ENCODE assay signal across 16 mouse cellular contexts in the genomic region with DNA sequence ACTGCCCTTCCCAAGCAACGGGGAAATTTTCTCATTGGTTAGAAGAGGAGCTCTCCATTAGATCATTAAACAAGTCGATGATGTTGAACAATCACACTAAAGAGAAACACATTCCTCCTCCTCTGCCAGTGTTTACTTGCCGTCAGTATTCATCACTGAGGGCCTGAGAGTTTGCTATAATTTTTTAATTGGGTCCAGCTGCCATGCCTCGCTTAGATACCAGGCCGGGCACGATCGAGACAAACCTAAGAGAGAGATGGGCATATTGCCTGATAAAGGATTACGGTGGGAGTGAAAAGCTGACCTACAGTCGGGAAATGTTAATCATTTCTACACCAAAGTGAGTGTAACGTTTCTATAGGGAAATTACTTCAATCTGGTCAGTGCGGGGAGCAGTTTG.
DNase-seq lines count a peak whose midpoint lies in the region; ATAC-seq and TF ChIP-seq lines count a peak whose summit lies in the region.
"Had no signal": no experiment of that assay in that cellular context is flagged by ENCODE, and none has a peak within 500 bp of the region (broad histone marks: within the 10 kb centered on the region; RNA-seq: fewer than 3 reads in every experiment).

No protein-coding gene starts in this region.

- peaks cover 3% of the 10 kb centered on the region; the same call in 1 of the 2 replicates for H3K4me1 ChIP-seq in forebrain, embryonic 14.5 days (ENCODE audit: control insufficient read depth, insufficient read depth, low read length)
- 0 out of 2 replicates have a peak, but pooled peaks cover 7% of the 10 kb centered on the region for H3K4me1 ChIP-seq in forebrain, embryonic 15.5 days
- no peaks in the 10 kb centered on the region for H3K4me1 ChIP-seq in kidney, postnatal 0 days (replicated peaks; ENCODE audit: insufficient read depth, low read length)
- H3K4me1 ChIP-seq in kidney, adult 2 months (ENCODE audit: control insufficient read depth, insufficient read depth, low read length), result no peaks in the 10 kb centered on the region
- peaks cover 12% of the 10 kb centered on the region; the same call in 1 of the 2 replicates for H3K4me1 ChIP-seq in embryonic facial prominence, embryonic 14.5 days (ENCODE audit: control insufficient read depth, insufficient read depth, low read length)
- H3K4me1 ChIP-seq in limb, embryonic 15.5 days, result peaks cover 12% of the 10 kb centered on the region

- H3K27me3 ChIP-seq in forebrain, embryonic 14.5 days (replicated peaks; ENCODE audit: control insufficient read depth, insufficient read depth, low read length), result no peaks in the 10 kb centered on the region
- no peaks in the 10 kb centered on the region; the same call in 1 of the 2 replicates for H3K27me3 ChIP-seq in forebrain, embryonic 15.5 days
- no peaks in the 10 kb centered on the region for H3K27me3 ChIP-seq in kidney, postnatal 0 days (ENCODE audit: insufficient read depth, low read length)
- no peaks in the 10 kb centered on the region for H3K27me3 ChIP-seq in kidney, adult 2 months (replicated peaks; ENCODE audit: control insufficient read depth, insufficient read depth, low read length)
- H3K27me3 ChIP-seq in embryonic facial prominence, embryonic 14.5 days (replicated peaks; ENCODE audit: control insufficient read depth, insufficient read depth, low read length), result no peaks in the 10 kb centered on the region
- H3K27me3 ChIP-seq in limb, embryonic 15.5 days, result peaks cover 39% of the 10 kb centered on the region

- no peak overlapping the region for H3K4me2 ChIP-seq in forebrain, embryonic 14.5 days (ENCODE audit: low read length)
- H3K4me2 ChIP-seq in forebrain, embryonic 15.5 days (replicated peaks), result no peak overlapping the region
- peak overlapping the region; percentile 46 for H3K4me2 ChIP-seq in kidney, postnatal 0 days (ENCODE audit: low read length)
- peak overlapping the region; percentile 46 for H3K4me2 ChIP-seq in embryonic facial prominence, embryonic 14.5 days (ENCODE audit: low read depth, low read length)
- peak overlapping the region; percentile 44 for H3K4me2 ChIP-seq in limb, embryonic 15.5 days
- H3K4me2 ChIP-seq: lung, embryonic 14.5 days had no signal

- intact Hi-C loops in left cerebral cortex, postnatal 14 days (cut with DNase I), result no loop called here

- no peak for TF ChIP-seq CTCF in kidney, postnatal 0 days (IDR thresholded peaks at IDR 0.05; ENCODE audit: low read depth)
- no peak for TF ChIP-seq CTCF in kidney, adult 2 months (conservative IDR thresholded peaks at IDR 0.05; ENCODE audit: insufficient read depth, insufficient read length, low read depth, low read length)

- no peak for TF ChIP-seq POLR2A in kidney, adult 2 months (IDR thresholded peaks at IDR 0.05; ENCODE audit: low read depth, low read length)

- WGBS in forebrain, embryonic 14.5 days, result 54% methylated on average over 11 of the region's 11 CpGs
- 46% methylated on average over 11 of the region's 11 CpGs for WGBS in forebrain, embryonic 15.5 days
- 44% methylated on average over 11 of the region's 11 CpGs for WGBS in kidney, postnatal 0 days
- WGBS in kidney, adult 2 months, result 37% methylated on average over 11 of the region's 11 CpGs
- WGBS in embryonic facial prominence, embryonic 14.5 days, result 38% methylated on average over 11 of the region's 11 CpGs
- WGBS in limb, embryonic 15.5 days, result 18% methylated on average over 11 of the region's 11 CpGs

- H3K9me3 ChIP-seq in forebrain, embryonic 14.5 days (replicated peaks; ENCODE audit: control insufficient read depth, low read length), result no peaks in the 10 kb centered on the region
- no peaks in the 10 kb centered on the region for H3K9me3 ChIP-seq in forebrain, embryonic 15.5 days
- H3K9me3 ChIP-seq in kidney, postnatal 0 days (replicated peaks; ENCODE audit: low read length), result no peaks in the 10 kb centered on the region
- H3K9me3 ChIP-seq in embryonic facial prominence, embryonic 14.5 days (ENCODE audit: control insufficient read depth, low read length), result no peaks in the 10 kb centered on the region
- H3K9me3 ChIP-seq in limb, embryonic 15.5 days, result no peaks in the 10 kb centered on the region
- H3K9me3 ChIP-seq: G1E had no signal

- H3K9ac ChIP-seq in forebrain, embryonic 14.5 days (ENCODE audit: low read length), result no peak overlapping the region
- no peak overlapping the region for H3K9ac ChIP-seq in forebrain, embryonic 15.5 days (replicated peaks)
- no peak overlapping the region for H3K9ac ChIP-seq in kidney, postnatal 0 days (ENCODE audit: low read depth, low read length)
- H3K9ac ChIP-seq in embryonic facial prominence, embryonic 14.5 days (ENCODE audit: low read depth, low read length), result no peak overlapping the region
- no peak overlapping the region for H3K9ac ChIP-seq in limb, embryonic 15.5 days
- H3K9ac ChIP-seq: lung, embryonic 14.5 days had no signal

- DNase-seq in forebrain, embryonic 14.5 days (ENCODE audit: low spot score), result peak; percentile 42
- no peak for DNase-seq in kidney, postnatal 0 days (ENCODE audit: low spot score)
- no peak for DNase-seq in kidney, adult 2 months
- no peak for DNase-seq in embryonic facial prominence, embryonic 14.5 days (ENCODE audit: low spot score)
- DNase-seq in left cerebral cortex, postnatal 14 days (ENCODE audit: low spot score in 2 of 2), result no peak
- DNase-seq in spleen, postnatal 36 days (ENCODE audit: low spot score in 2 of 2), result no peak
- DNase-seq: adrenal gland, postnatal 10 days; cerebellum, adult 9-11 months; gastrocnemius, postnatal 10 days; kidney, postnatal 25 days; liver; lung, embryonic 14.5 days had no signal

- H3K27ac ChIP-seq in forebrain, embryonic 14.5 days (ENCODE audit: low read depth, low read length), result no peak overlapping the region
- H3K27ac ChIP-seq in forebrain, embryonic 15.5 days (replicated peaks), result no peak overlapping the region
- H3K27ac ChIP-seq in kidney, postnatal 0 days, result no peak overlapping the region
- H3K27ac ChIP-seq in kidney, adult 2 months (ENCODE audit: insufficient read depth, low read depth, low read length), result no peak overlapping the region
- no peak overlapping the region for H3K27ac ChIP-seq in embryonic facial prominence, embryonic 14.5 days (replicated peaks; ENCODE audit: low read depth, low read length)
- H3K27ac ChIP-seq in limb, embryonic 15.5 days, result no peak overlapping the region

- no peaks in the 10 kb centered on the region for H3K36me3 ChIP-seq in forebrain, embryonic 14.5 days (ENCODE audit: control insufficient read depth, insufficient read depth, low read length)
- H3K36me3 ChIP-seq in forebrain, embryonic 15.5 days, result no peaks in the 10 kb centered on the region
- no peaks in the 10 kb centered on the region for H3K36me3 ChIP-seq in kidney, postnatal 0 days (ENCODE audit: insufficient read depth, low read length)
- no peaks in the 10 kb centered on the region for H3K36me3 ChIP-seq in kidney, adult 2 months (ENCODE audit: control insufficient read depth, insufficient read depth, low read length)
- H3K36me3 ChIP-seq in embryonic facial prominence, embryonic 14.5 days (ENCODE audit: control insufficient read depth, insufficient read depth, low read length), result no peaks in the 10 kb centered on the region
- no peaks in the 10 kb centered on the region for H3K36me3 ChIP-seq in limb, embryonic 15.5 days
- H3K36me3 ChIP-seq: G1E had no signal

- no peak for ATAC-seq in forebrain, embryonic 14.5 days
- ATAC-seq in forebrain, embryonic 15.5 days (replicated peaks), result no peak
- ATAC-seq in kidney, postnatal 0 days (replicated peaks; ENCODE audit: low FRiP score, low read depth), result no peak
- no peak for ATAC-seq in embryonic facial prominence, embryonic 14.5 days (ENCODE audit: low read depth)
- no peak for ATAC-seq in limb, embryonic 15.5 days (ENCODE audit: insufficient number of reproducible peaks, low FRiP score, low TSS enrichment, low read depth)

- no peak overlapping the region for H3K4me3 ChIP-seq in forebrain, embryonic 14.5 days (ENCODE audit: low read depth, low read length)
- H3K4me3 ChIP-seq in forebrain, embryonic 15.5 days, result no peak overlapping the region
- H3K4me3 ChIP-seq in kidney, postnatal 0 days (replicated peaks; ENCODE audit: low read depth, low read length), result peak overlapping the region; percentile 10; the same call in 1 of the 2 replicates
- H3K4me3 ChIP-seq in kidney, adult 2 months (ENCODE audit: insufficient read depth, low read depth, low read length), result no peak overlapping the region
- peak overlapping the region; percentile 20 for H3K4me3 ChIP-seq in embryonic facial prominence, embryonic 14.5 days (ENCODE audit: low read depth, low read length)
- H3K4me3 ChIP-seq in limb, embryonic 15.5 days, result peak overlapping the region; percentile 31
- H3K4me3 ChIP-seq: myocyte had no signal

Comparison
In these comparisons a context has a peak if more than half of its experiments do, and no peak if none do; other contexts are left out.
1. H3K4me3 ChIP-seq: peak in kidney, postnatal 0 days (single experiment), embryonic facial prominence, embryonic 14.5 days (single experiment) and limb, embryonic 15.5 days (single experiment); none in forebrain, embryonic 14.5 days (single experiment), forebrain, embryonic 15.5 days (single experiment) and kidney, adult 2 months (single experiment).
2. H3K4me2 ChIP-seq: peak in kidney, postnatal 0 days (single experiment), embryonic facial prominence, embryonic 14.5 days (single experiment) and limb, embryonic 15.5 days (single experiment); none in forebrain, embryonic 14.5 days (single experiment) and forebrain, embryonic 15.5 days (single experiment).